ENCODE assay signal across 10 mouse cellular contexts in genomic region chr7:46033870-46034337, GRCm38 (mm10). TPM values are rescaled to one million over a fixed set of nuclear protein-coding genes. Genes with fewer than 3 reads are reported as not detected.
DNase-seq lines count a peak whose midpoint lies in the region; ATAC-seq and TF ChIP-seq lines count a peak whose summit lies in the region.
"Had no signal": no experiment of that assay in that cellular context is flagged by ENCODE, and none has a peak within 500 bp of the region (broad histone marks: within the 10 kb centered on the region; RNA-seq: fewer than 3 reads in every experiment).

No protein-coding gene starts in this region.

- H3K27me3 ChIP-seq in heart, postnatal 0 days (ENCODE audit: control insufficient read depth, insufficient read depth, low read length): no peaks in the 10 kb centered on the region
- H3K27me3 ChIP-seq in hindbrain, embryonic 12.5 days: peaks cover 5% of the 10 kb centered on the region; the same call in 1 of the 2 replicates
- peaks cover 3% of the 10 kb centered on the region; the same call in 1 of the 2 replicates for H3K27me3 ChIP-seq in midbrain, embryonic 13.5 days
- H3K27me3 ChIP-seq: Patski had no signal

- TF ChIP-seq CTCF in heart, postnatal 0 days (IDR thresholded peaks at IDR 0.05; ENCODE audit: low read depth): no peak
- TF ChIP-seq CTCF in bone marrow, adult 2 months (IDR thresholded peaks at IDR 0.05; ENCODE audit: control insufficient read depth, insufficient read depth, low read length): no peak

- no peaks in the 10 kb centered on the region for H3K9me3 ChIP-seq in heart, postnatal 0 days (replicated peaks; ENCODE audit: control insufficient read depth, low read length)
- H3K9me3 ChIP-seq in hindbrain, embryonic 12.5 days (replicated peaks): no peaks in the 10 kb centered on the region
- no peaks in the 10 kb centered on the region for H3K9me3 ChIP-seq in midbrain, embryonic 13.5 days

- 0 out of 2 replicates have a peak, but pooled peaks cover 11% of the 10 kb centered on the region for H3K36me3 ChIP-seq in heart, postnatal 0 days (replicated peaks; ENCODE audit: control insufficient read depth, insufficient read depth, low read length)
- peaks cover 10% of the 10 kb centered on the region; the same call in 1 of the 2 replicates for H3K36me3 ChIP-seq in hindbrain, embryonic 12.5 days
- H3K36me3 ChIP-seq in midbrain, embryonic 13.5 days: peaks cover 15% of the 10 kb centered on the region

- no peak overlapping the region for H3K27ac ChIP-seq in heart, postnatal 0 days (ENCODE audit: low read depth)
- H3K27ac ChIP-seq in bone marrow, adult 2 months (ENCODE audit: control insufficient read depth, insufficient read depth, low read depth, low read length, poor library complexity): peak overlapping the region; percentile 26
- H3K27ac ChIP-seq in hindbrain, embryonic 12.5 days: peak overlapping the region; percentile 60; the same call in 1 of the 2 replicates
- H3K27ac ChIP-seq in midbrain, embryonic 13.5 days: 0 out of 2 replicates have a peak overlapping the region, but pooled peaks have one; percentile 27

- peak; percentile 51 for ATAC-seq in heart, postnatal 0 days (ENCODE audit: insufficient read depth, low read depth)
- ATAC-seq in hindbrain, embryonic 12.5 days (ENCODE audit: low FRiP score): peak; percentile 77
- no peak for ATAC-seq in midbrain, embryonic 13.5 days
- ATAC-seq in frontal cortex, adult (ENCODE audit: low TSS enrichment): no peak

- intact Hi-C loops in heart, postnatal 25 days (cut with DNase I): loop anchor here (10.0 kb wide), 1 partner anchor 681 kb away; the partner anchor contains the start of genes Saa3 and Saal1

- peak overlapping the region; percentile 98 for H3K4me2 ChIP-seq in heart, postnatal 0 days (ENCODE audit: low read depth, low read length)
- peak overlapping the region; percentile 93 for H3K4me2 ChIP-seq in hindbrain, embryonic 12.5 days (replicated peaks)
- peak overlapping the region; percentile 77 for H3K4me2 ChIP-seq in midbrain, embryonic 13.5 days (replicated peaks)

- H3K4me1 ChIP-seq in heart, postnatal 0 days (ENCODE audit: control insufficient read depth, insufficient read depth): peaks cover 10% of the 10 kb centered on the region
- peaks cover 3% of the 10 kb centered on the region; the same call in 1 of the 2 replicates for H3K4me1 ChIP-seq in bone marrow, adult 2 months (ENCODE audit: control insufficient read depth, insufficient read depth, low read length)
- peaks cover 18% of the 10 kb centered on the region for H3K4me1 ChIP-seq in hindbrain, embryonic 12.5 days
- peaks cover 26% of the 10 kb centered on the region for H3K4me1 ChIP-seq in midbrain, embryonic 13.5 days (replicated peaks)

- peak overlapping the region; percentile 91 for H3K4me3 ChIP-seq in heart, postnatal 0 days (ENCODE audit: low read depth, low read length)
- peak overlapping the region; percentile 94 for H3K4me3 ChIP-seq in bone marrow, adult 2 months (replicated peaks; ENCODE audit: control insufficient read depth, low read depth, low read length)
- H3K4me3 ChIP-seq in hindbrain, embryonic 12.5 days: peak overlapping the region; percentile 91
- H3K4me3 ChIP-seq in midbrain, embryonic 13.5 days (replicated peaks): peak overlapping the region; percentile 79

- TF ChIP-seq POLR2A in bone marrow, adult 2 months (IDR thresholded peaks at IDR 0.05; ENCODE audit: borderline replicate concordance, control insufficient read depth, low read depth, low read length): no peak

- H3K9ac ChIP-seq in heart, postnatal 0 days (replicated peaks; ENCODE audit: low read depth, low read length): peak overlapping the region; percentile 92
- peak overlapping the region; percentile 94 for H3K9ac ChIP-seq in hindbrain, embryonic 12.5 days
- H3K9ac ChIP-seq in midbrain, embryonic 13.5 days (replicated peaks): peak overlapping the region; percentile 91

- DNase-seq in heart, postnatal 0 days (ENCODE audit: low spot score): no peak
- no peak for DNase-seq in heart, postnatal 25 days (ENCODE audit: low spot score)
- no peak for DNase-seq in spleen, postnatal 36 days (ENCODE audit: low spot score in 2 of 2)
- DNase-seq in thymus, postnatal 10 days (ENCODE audit: low spot score in 2 of 2): no peak

- 0% methylated on average over 18 of the region's 35 CpGs for WGBS in heart, postnatal 0 days
- under 1% methylated on average over 35 of the region's 35 CpGs for WGBS in bone marrow, adult 2 months
- 1% methylated on average over 35 of the region's 35 CpGs for WGBS in hindbrain, embryonic 12.5 days
- WGBS in midbrain, embryonic 13.5 days: under 1% methylated on average over 35 of the region's 35 CpGs

- TF ChIP-seq EP300 in heart, postnatal 0 days (IDR thresholded peaks at IDR 0.05; ENCODE audit: low read depth): no peak

RNA-seq across cellular contexts. Expression of gene Nomo1, which starts 0.4 kb away (rescaled TPM):
- 35.7 and 42.3 TPM in 2 replicates for total RNA-seq in heart, postnatal 0 days (2014; rRNA removed; ENCODE audit: low replicate concordance)
- 20.9 and 23.6 TPM in 2 replicates for polyA plus RNA-seq in heart, postnatal 0 days (2015; fragmentation: Nextera tagmentation; extraction: Ambion mirVana)
- total RNA-seq in heart, postnatal 25 days (2021): 10 to 100 TPM; 77.4 to 78.0 TPM
- 25.3 and 43.9 TPM in 2 replicates for polyA plus RNA-seq in bone marrow, adult 2 months (2011; ENCODE audit: insufficient read depth, insufficient read length, low replicate concordance, missing spikeins)
- polyA plus RNA-seq in hindbrain, embryonic 12.5 days (2016; fragmentation: Nextera tagmentation; extraction: Ambion mirVana): 35.3 and 35.8 TPM in 2 replicates
- polyA plus RNA-seq in midbrain, embryonic 13.5 days (2015; fragmentation: Nextera tagmentation; extraction: Ambion mirVana): 31.4 and 37.7 TPM in 2 replicates

RNA-seq across cellular contexts. Expression of gene Abcc6, which starts 3.8 kb away (rescaled TPM):
- total RNA-seq in heart, postnatal 0 days (2014; rRNA removed; ENCODE audit: low replicate concordance): not detected in 2 replicates
- polyA plus RNA-seq in heart, postnatal 0 days (2015; fragmentation: Nextera tagmentation; extraction: Ambion mirVana): not detected in 2 replicates
- not detected for total RNA-seq in heart, postnatal 25 days (2021)
- 1.1 and 1.3 TPM in 2 replicates for polyA plus RNA-seq in bone marrow, adult 2 months (2011; ENCODE audit: insufficient read depth, insufficient read length, low replicate concordance, missing spikeins)
- polyA plus RNA-seq in hindbrain, embryonic 12.5 days (2016; fragmentation: Nextera tagmentation; extraction: Ambion mirVana): 0.19 and 0.38 TPM in 2 replicates
- 0.26 and 0.41 TPM in 2 replicates for polyA plus RNA-seq in midbrain, embryonic 13.5 days (2015; fragmentation: Nextera tagmentation; extraction: Ambion mirVana)
- total RNA-seq: gastrocnemius, postnatal 25 days had no signal

Comparison
In these comparisons a context has a peak if more than half of its experiments do, and no peak if none do; other contexts are left out.
1. ATAC-seq: peak in heart, postnatal 0 days (single experiment) and hindbrain, embryonic 12.5 days (single experiment); none in midbrain, embryonic 13.5 days (single experiment) and frontal cortex, adult (single experiment).
2. Peak in every context shown above with its lines, with median percentiles within 50 percentile points of each other: H3K4me2 ChIP-seq, H3K4me3 ChIP-seq and H3K9ac ChIP-seq.